Mouse (Mus musculus) intestine, postnatal 0 days (tissue): Measurements from ENCODE around the gene Tomm40. TPM values are rescaled to one million over a fixed set of nuclear protein-coding genes. Genes with fewer than 3 reads are reported as not detected.

Source experiments
- ATAC-seq: fragments of 200-750 bp; cut with Nextera tagmentation; 2 replicates; pipeline ENCODE4 v1.8.0; 2017; ENCODE audit warnings: mild to moderate bottlenecking, moderate TSS enrichment, moderate library complexity
- H3K27ac ChIP-seq: fragments of 300-500 bp; sonication (generic); 2 replicates; pipeline ENCODE4 v1.5.1; 2014; ENCODE audit warnings: mild to moderate bottlenecking, low read depth, low read length, moderate library complexity
- H3K27me3 ChIP-seq: fragments of 300-500 bp; sonication (generic); replicated peaks from 2 replicates; pipeline ENCODE4 v1.6.1; 2014; ENCODE audit warnings: low read length, mixed read lengths; ENCODE audit not compliant: control insufficient read depth, insufficient read depth
- H3K36me3 ChIP-seq: fragments of 300-500 bp; sonication (generic); 2 replicates; pipeline ENCODE4 v1.6.1; 2014; ENCODE audit warnings: mild to moderate bottlenecking, moderate library complexity; ENCODE audit not compliant: control insufficient read depth, insufficient read depth
- H3K4me1 ChIP-seq: fragments of 300-500 bp; sonication (generic); replicated peaks from 2 replicates; pipeline ENCODE4 v1.6.1; 2014; ENCODE audit warnings: antibody characterized with exemption, low read length, mixed read lengths; ENCODE audit not compliant: control insufficient read depth, insufficient read depth
- H3K4me2 ChIP-seq: fragments of 300-500 bp; sonication (generic); replicated peaks from 2 replicates; pipeline ENCODE4 v1.6.1; 2014; ENCODE audit warnings: low read depth, mild to moderate bottlenecking, moderate library complexity
- H3K4me3 ChIP-seq: fragments of 300-500 bp; sonication (generic); 2 replicates; pipeline ENCODE4 v1.5.1; 2014; ENCODE audit warnings: low read depth, low read length
- H3K9ac ChIP-seq: fragments of 300-500 bp; sonication (generic); 2 replicates; pipeline ENCODE4 v1.6.1; 2014; ENCODE audit warnings: mild to moderate bottlenecking, low read depth, low read length
- H3K9me3 ChIP-seq: fragments of 300-500 bp; sonication (generic); 2 replicates; pipeline ENCODE4 v1.6.1; 2016; ENCODE audit warnings: mixed run types; ENCODE audit not compliant: control insufficient read depth
- CTCF ChIP-seq: sonication (generic); IDR thresholded peaks from 2 replicates; pipeline ENCODE4 v1.5.1; 2016; ENCODE audit warnings: low read depth, mild to moderate bottlenecking, control low read depth, antibody characterized with exemption, moderate library complexity
- WGBS: fragments of 180-500 bp; shearing (Covaris S2); extraction: QIAGEN DNeasy Blood & Tissue Kit; methylation state at CpG from one replicate; pipeline ENCODE4 v1.1.7; 2014; 5-methylcytosine and 5-hydroxymethylcytosine counted together
- polyA plus RNA-seq: library from polyadenylated mRNA; unstranded; fragments of >200 nt; fragmentation: Nextera tagmentation; extraction: Ambion mirVana; gene quantifications from 2 replicates; pipeline ENCODE4 v1.2.1, GENCODE M21; 2015

Tomm40 gene
- polyA plus RNA-seq, 1 experiment from 2014 or later = 85.5 TPM

GRCm38 (mm10) chr7:19682979-19683378, 32.3 kb downstream of the Tomm40 start:
- Histone ChIP-seq H3K4me2 (no peak overlapping the region), H3K27ac (no peak overlapping the region), H3K9me3 (no peaks in the 10 kb centered on the region), H3K4me1 (no peaks in the 10 kb centered on the region), H3K27me3 (no peaks in the 10 kb centered on the region), H3K9ac (no peak overlapping the region), H3K4me3 (no peak overlapping the region), H3K36me3 (no peaks in the 10 kb centered on the region)
- no peak for TF ChIP-seq CTCF
- ATAC-seq = no peak
- whole genome bisulfite sequencing = 61% methylated on average over 3 of the region's 3 CpGs

- Histone ChIP-seq H3K9me3 (no peaks in the 10 kb centered on the region), H3K27me3 (no peaks in the 10 kb centered on the region), H3K9ac (0 out of 2 replicates have a peak within 1 kb of the TSS, but pooled peaks have one; percentile 26), H3K27ac (peak within 1 kb of the TSS; percentile 68), H3K4me2 (no peak within 1 kb of the TSS), H3K4me1 (peaks cover 3% of the 10 kb centered on the region; the same call in 1 of the 2 replicates), H3K4me3 (no peak within 1 kb of the TSS), H3K36me3 (no peaks in the 10 kb centered on the region)
- TF ChIP-seq CTCF = no peak
- no peak for ATAC-seq
- WGBS = 55% methylated on average over 8 of the region's 8 CpGs
Measured at GRCm38 (mm10) chr7:19681202-19681694, 34.0 kb downstream of the Tomm40 start, which contains the start of the genes Gm44805 and Apoc4. TSS of gene Gm44805 (minus strand) at chr7:19681423. TSS of gene Apoc4 (minus strand) at chr7:19681479.

GRCm38 (mm10) chr7:19680702-19681101, 34.5 kb downstream of the Tomm40 start:
- no peak overlapping the region for H3K9ac ChIP-seq
- no peak for TF ChIP-seq CTCF
- ATAC-seq = peak; percentile 42; the same call in 1 of the 2 replicates
- WGBS = 30% methylated on average over 2 of the region's 2 CpGs
- no peaks in the 10 kb centered on the region for H3K36me3 ChIP-seq
- H3K4me1 ChIP-seq = peaks cover 3% of the 10 kb centered on the region; the same call in 1 of the 2 replicates
- no peak overlapping the region for H3K4me3 ChIP-seq
- H3K27ac ChIP-seq = peak overlapping the region; percentile 68
- H3K4me2 ChIP-seq = no peak overlapping the region
- H3K9me3 ChIP-seq = no peaks in the 10 kb centered on the region
- H3K27me3 ChIP-seq = no peaks in the 10 kb centered on the region

- Histone ChIP-seq H3K27me3 (no peaks in the 10 kb centered on the region), H3K4me3 (no peak overlapping the region), H3K9ac (no peak overlapping the region), H3K27ac (no peak overlapping the region), H3K36me3 (no peaks in the 10 kb centered on the region), H3K9me3 (no peaks in the 10 kb centered on the region), H3K4me2 (no peak overlapping the region), H3K4me1 (peaks cover 3% of the 10 kb centered on the region; the same call in 1 of the 2 replicates)
- no peak for ATAC-seq
- TF ChIP-seq CTCF = no peak
- 85% methylated on average over 3 of the region's 3 CpGs for WGBS
Measured at GRCm38 (mm10) chr7:19678901-19679300, 36.3 kb downstream of the Tomm40 start.

- peak within 1 kb of the TSS; percentile 76 for H3K27ac ChIP-seq
- WGBS = 33% methylated on average over 8 of the region's 8 CpGs
- peak within 1 kb of the TSS; percentile 47; the same call in 1 of the 2 replicates for H3K4me2 ChIP-seq
- TF ChIP-seq CTCF = no peak
- no peaks in the 10 kb centered on the region for H3K9me3 ChIP-seq
- no peaks in the 10 kb centered on the region for H3K36me3 ChIP-seq
- H3K4me3 ChIP-seq = no peak within 1 kb of the TSS
- H3K4me1 ChIP-seq = peaks cover 3% of the 10 kb centered on the region; the same call in 1 of the 2 replicates
- ATAC-seq = peak; percentile 61
- peak within 1 kb of the TSS; percentile 11; the same call in 1 of the 2 replicates for H3K9ac ChIP-seq
- no peaks in the 10 kb centered on the region for H3K27me3 ChIP-seq
Measured at GRCm38 (mm10) chr7:19677872-19678271, 37.4 kb downstream of the Tomm40 start, which contains the start of gene Apoc2. TSS of gene Apoc2 (minus strand) at chr7:19677941.

GRCm38 (mm10) chr7:19676662-19677061, 38.6 kb downstream of the Tomm40 start:
- TF ChIP-seq CTCF = no peak
- Histone ChIP-seq H3K4me2 (peak overlapping the region; percentile 47), H3K9ac (peak overlapping the region; percentile 48), H3K36me3 (no peaks in the 10 kb centered on the region), H3K27ac (peak overlapping the region; percentile 76), H3K4me1 (peaks cover 3% of the 10 kb centered on the region; the same call in 1 of the 2 replicates), H3K9me3 (no peaks in the 10 kb centered on the region), H3K27me3 (no peaks in the 10 kb centered on the region), H3K4me3 (peak overlapping the region; percentile 38)
- ATAC-seq = peak; percentile 73
- WGBS = 62% methylated on average over 1 of the region's 1 CpGs
